Mouse (Mus musculus) lung, adult 18-20 months (tissue): ENCODE measurements around the gene Retreg3.

ENCODE experiments used
- DNase-seq, 2 experiments: peaks; one replicate each; pipeline ENCODE4 v3.0.0; 2022; ENCODE audit warnings: mixed read lengths in 2 of 2

Retreg3 gene

GRCm38 (mm10) chr11:101070987-101071386 is 48.7 kb downstream of the Retreg3 start:
- no peak for DNase-seq

DNA sequence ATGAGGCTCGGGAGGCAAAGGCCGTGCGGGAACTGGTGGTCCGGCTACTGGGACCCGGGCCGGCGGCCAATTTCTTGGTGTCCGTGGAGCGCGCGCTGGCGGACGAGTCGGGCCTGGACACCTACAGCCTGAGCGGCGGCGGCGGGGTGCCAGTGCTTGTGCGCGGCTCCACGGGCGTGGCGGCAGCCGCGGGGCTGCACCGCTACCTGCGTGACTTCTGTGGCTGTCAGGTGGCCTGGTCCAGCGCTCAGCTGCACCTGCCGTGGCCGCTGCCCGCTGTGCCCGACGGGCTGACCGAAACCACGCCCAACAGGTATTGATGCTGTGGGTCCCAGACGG is 49.5 kb downstream of the Retreg3 start:
- no peak for DNase-seq

- peak; percentile 96 to 97 for DNase-seq
Measured at GRCm38 (mm10) chr11:101069391-101070188, 50.1 kb downstream of the Retreg3 start, which contains the start of gene Naglu. Gene Naglu (plus strand): TSS chr11:101070012.

- DNase-seq, result peak; percentile 82 to 89
Measured at GRCm38 (mm10) chr11:101066549-101067412, 52.9 kb downstream of the Retreg3 start.

DNA sequence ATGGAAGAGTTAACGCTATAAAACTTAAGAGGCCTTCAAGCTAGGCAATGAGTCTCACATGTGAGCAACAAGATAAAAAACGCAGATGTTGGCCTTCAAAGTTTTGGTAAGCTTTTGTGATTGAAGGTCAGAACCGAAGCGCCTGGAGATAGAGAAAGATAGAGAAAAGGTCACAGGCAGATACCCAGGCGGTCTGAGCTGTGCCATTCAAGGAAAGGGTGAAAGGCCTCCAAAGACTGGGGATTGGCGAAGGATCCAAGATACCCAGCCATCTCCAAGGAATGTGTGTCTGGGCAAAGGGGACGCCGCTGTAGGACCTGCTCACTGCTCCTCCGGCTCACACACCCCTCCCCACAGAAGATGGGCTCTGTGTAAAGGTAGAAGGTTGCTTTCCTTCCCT is 54.7 kb downstream of the Retreg3 start:
- DNase-seq, result no peak

- DNase-seq, result no peak
Measured at GRCm38 (mm10) chr11:101064462-101064861, 55.2 kb downstream of the Retreg3 start.

GRCm38 (mm10) chr11:101063676-101064327 is 55.9 kb downstream of the Retreg3 start:
- DNase-seq, result peak; percentile 87 to 91

DNA sequence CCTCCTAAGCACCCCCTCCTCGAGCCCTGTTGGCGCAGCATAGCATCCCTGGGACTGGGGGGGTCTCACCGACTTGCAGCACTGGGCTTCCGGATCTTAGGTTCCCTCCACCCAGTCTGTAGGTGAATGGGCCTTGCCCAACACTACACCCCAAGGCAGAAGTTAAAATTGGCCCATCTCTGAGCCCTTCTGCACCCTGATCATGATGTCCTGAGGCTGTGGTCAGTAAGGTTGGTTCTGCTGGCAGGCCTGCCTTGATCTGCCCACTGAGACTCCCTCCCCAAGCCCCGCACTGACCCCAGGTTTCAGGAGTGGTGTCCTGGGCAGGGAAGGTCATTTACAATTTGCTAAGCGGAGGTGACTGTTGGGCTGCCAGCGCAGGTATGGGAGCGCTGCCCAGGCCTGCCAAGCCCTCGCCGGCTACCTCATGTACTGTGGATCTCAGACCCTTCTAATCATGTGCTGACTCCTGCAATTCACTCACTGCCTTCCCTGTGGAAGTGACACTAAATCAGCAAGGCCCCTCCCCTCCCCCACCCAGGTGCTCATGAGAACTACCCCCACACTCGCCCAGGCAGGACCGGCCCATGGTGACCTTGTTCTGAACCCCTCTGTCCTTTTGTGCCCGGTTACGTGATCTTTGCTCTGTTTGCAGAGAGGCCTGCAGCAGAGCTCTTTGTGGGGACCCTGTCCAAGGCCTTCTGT is 56.6 kb downstream of the Retreg3 start:
- DNase-seq, result no peak

- DNase-seq, result peak; percentile 74 to 78
Measured at GRCm38 (mm10) chr11:101062165-101062884, 57.4 kb downstream of the Retreg3 start.

- no peak for DNase-seq
Measured at GRCm38 (mm10) chr11:101061049-101061448, 58.6 kb downstream of the Retreg3 start.

GRCm38 (mm10) chr11:101060126-101060525 is 59.6 kb downstream of the Retreg3 start:
- peak; percentile 82 for DNase-seq

DNA sequence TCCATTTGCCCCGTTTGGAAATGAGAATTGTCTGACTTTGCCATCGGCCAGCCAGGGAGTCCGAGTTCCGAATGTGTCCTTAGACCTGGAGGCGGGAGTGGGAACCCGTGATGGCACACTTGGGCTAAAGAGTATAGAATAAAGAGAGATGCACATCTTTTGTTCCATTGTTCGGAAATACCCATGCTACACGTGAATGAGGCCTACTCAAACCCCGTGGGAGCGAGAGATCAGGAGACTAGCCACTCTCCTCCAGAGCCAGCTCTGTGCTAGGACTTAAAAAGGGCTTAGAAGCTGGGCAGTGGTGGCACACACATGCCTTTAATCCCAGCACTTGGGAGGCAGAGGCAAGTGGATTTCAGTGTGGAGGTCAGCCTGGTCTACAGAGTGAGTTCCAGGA is 60.2 kb downstream of the Retreg3 start:
- no peak for DNase-seq

GRCm38 (mm10) chr11:101058726-101059125 is 61.0 kb downstream of the Retreg3 start:
- DNase-seq, result peak; percentile 46 to 53

DNA sequence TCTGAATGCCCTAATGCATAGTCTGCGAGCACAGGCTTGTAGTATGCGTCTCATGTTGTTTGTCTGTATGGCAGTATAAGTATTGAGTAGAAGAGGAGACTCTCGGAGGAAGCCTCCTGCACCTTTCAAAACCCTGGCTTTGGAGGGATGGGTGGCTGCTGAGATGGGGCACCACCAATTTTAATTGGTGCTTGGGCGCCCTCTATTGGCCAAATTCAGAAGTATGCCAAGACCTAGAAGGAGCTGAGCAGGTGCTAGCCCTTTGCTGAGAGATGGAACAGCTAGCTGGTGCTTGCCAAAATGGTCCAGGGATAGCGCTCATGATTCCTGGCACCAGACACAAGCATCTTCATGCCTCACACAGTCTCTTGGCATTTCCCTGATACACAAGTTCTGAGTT is 61.8 kb downstream of the Retreg3 start:
- peak; percentile 86 to 90 for DNase-seq

GRCm38 (mm10) chr11:101056885-101057284 is 62.8 kb downstream of the Retreg3 start:
- peak; percentile 86 to 89 for DNase-seq

DNA sequence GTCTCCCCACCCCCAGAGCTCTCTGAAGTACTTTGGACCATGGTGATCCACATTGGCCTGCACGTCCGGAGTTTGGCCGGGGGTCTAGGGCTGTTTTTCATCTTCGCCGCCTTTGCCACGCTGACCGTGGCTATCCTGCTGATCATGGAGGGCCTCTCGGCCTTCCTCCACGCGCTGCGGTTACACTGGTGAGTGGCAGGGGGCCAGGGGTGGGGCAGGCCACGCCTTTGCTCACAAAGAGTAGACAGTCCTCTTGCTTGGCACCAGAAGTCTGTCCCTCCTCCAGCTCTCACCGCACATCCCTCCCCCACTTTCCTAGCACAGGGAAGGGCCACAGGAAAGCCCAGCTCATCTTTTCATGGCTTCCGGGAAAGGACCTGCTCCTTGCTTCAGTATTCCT is 64.3 kb downstream of the Retreg3 start:
- peak; percentile 50 to 58 for DNase-seq

- DNase-seq, result no peak
Measured at GRCm38 (mm10) chr11:101053974-101054373, 65.7 kb downstream of the Retreg3 start.

DNA sequence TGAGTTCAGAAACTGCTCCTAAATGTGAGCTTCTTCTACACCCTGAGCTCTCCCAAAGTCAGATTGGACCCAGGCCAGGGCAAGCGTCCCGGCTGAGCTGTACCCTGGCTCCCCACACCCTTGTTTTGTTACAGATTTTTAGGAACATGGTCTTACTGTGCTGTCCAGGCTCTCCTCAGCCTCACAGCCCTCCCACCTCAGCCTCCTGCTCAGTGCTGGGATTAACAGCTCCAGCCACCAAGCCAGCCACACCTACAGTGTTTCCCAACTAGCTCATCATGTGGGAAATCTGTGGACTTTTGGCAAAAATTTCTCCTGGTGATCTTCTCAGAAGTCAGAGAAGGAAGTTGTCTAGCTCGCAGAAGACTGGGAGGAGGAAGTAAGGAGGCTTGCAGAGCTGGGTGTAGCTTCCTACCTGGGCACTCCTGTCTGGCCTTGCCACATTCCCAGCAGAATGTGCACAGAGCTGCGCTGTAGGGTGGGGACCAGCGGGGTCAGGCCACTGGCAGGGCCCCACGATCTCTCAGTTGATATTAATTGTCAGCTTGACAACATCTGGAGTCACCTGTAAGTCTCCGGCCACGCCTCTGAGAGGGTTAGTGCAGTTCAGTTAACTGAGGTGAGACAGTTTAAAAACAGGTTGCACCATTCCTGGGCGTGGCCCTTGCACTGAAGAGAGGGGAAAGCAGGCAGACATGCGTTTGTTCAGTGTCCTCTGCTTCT is 66.8 kb downstream of the Retreg3 start:
- peak; percentile 51 to 62 for DNase-seq

GRCm38 (mm10) chr11:101051617-101052016 is 68.1 kb downstream of the Retreg3 start:
- DNase-seq, result no peak

DNA sequence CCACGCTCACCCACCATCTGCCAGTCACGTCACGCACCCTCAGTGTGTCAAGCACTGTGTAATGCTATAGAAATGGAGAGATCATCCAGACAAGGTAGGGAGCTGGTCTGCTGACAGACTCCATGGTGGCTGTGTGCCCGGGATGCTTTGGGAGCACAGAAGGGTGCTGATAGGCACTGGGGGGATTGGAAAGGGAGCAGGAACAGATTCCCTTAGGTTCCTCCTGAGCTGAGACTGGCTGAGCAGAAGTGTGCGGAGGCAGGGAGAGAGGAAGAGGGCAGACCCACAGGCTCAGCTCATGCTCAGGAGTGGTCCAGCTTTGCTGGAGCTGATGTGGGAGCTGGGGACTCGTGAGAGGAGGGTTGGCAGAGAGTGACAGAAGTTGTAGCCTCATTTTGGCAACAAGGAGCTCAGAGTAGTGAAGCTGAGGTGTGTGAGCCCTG is 68.6 kb downstream of the Retreg3 start:
- no peak for DNase-seq

GRCm38 (mm10) chr11:101050359-101050758 is 69.3 kb downstream of the Retreg3 start:
- DNase-seq, result no peak
